8 mouse cellular contexts compared by ENCODE assay signal in the genomic region with DNA sequence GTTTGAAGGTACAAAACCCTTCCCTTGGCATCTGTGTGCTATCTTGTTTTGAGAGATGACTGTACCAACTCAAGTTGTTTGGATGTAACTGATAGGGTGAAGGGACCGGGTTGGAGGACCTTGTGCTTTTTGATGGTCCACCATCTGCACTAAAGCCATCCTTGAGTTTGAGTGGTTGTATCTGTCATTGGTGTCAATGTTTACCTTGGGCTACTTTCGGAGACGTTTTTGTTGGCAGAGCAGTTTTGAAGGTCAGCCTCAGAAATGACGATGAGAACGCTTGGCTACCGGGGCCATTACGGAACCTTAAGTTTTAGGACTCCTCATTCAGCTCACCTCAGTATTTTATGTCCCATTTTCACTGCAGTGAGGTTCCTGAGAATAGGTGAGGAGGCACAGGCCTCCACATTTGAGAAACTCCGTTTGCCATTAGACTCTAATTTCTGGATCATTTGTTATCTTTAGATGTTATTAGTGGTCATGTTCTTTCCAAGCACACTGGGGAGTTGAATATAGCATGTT. TPM values are rescaled to one million over a fixed set of nuclear protein-coding genes. Genes with fewer than 3 reads are reported as not detected.
DNase-seq lines count a peak whose midpoint lies in the region; ATAC-seq and TF ChIP-seq lines count a peak whose summit lies in the region.

No protein-coding gene starts in this region.

- peak overlapping the region; percentile 66 for H3K4me3 ChIP-seq in left cerebral cortex, adult 2 months
- H3K4me3 ChIP-seq in limb, embryonic 11.5 days (ENCODE audit: low read depth, low read length), result peak overlapping the region; percentile 67
- H3K4me3 ChIP-seq in neural tube, embryonic 13.5 days, result peak overlapping the region; percentile 54

- H3K27ac ChIP-seq in left cerebral cortex, adult 2 months, result peak overlapping the region; percentile 83
- peak overlapping the region; percentile 99; the same call in 1 of the 2 replicates for H3K27ac ChIP-seq in limb, embryonic 11.5 days (replicated peaks; ENCODE audit: low read depth, low read length)
- H3K27ac ChIP-seq in neural tube, embryonic 13.5 days (replicated peaks), result peak overlapping the region; percentile 100

- no peak for DNase-seq in left cerebral cortex, adult 2 months (ENCODE audit: extremely low spot score in 1 of 2, low spot score in 2 of 2)
- no peak for DNase-seq in left cerebral cortex, postnatal 10 days (ENCODE audit: extremely low spot score in 1 of 2, low spot score in 2 of 2)
- peak; percentile 35 for DNase-seq in adrenal gland, postnatal 10 days
- peak; percentile 27 for DNase-seq in limb, embryonic 11.5 days (ENCODE audit: low spot score)
- DNase-seq in gastrocnemius, postnatal 10 days, result no peak
- DNase-seq in right cerebral cortex, postnatal 4 days, result no peak

- no peaks in the 10 kb centered on the region for H3K27me3 ChIP-seq in limb, embryonic 11.5 days (ENCODE audit: control insufficient read depth, insufficient read depth, low read length)
- H3K27me3 ChIP-seq in neural tube, embryonic 13.5 days, result no peaks in the 10 kb centered on the region

- peak overlapping the region; percentile 98 for H3K9ac ChIP-seq in limb, embryonic 11.5 days (ENCODE audit: low read length)
- peak overlapping the region; percentile 99 for H3K9ac ChIP-seq in neural tube, embryonic 13.5 days

- no peak for TF ChIP-seq CTCF in left cerebral cortex, adult 2 months (IDR thresholded peaks at IDR 0.05)

- peak overlapping the region; percentile 77 for H3K4me2 ChIP-seq in limb, embryonic 11.5 days (ENCODE audit: low read depth, severe bottlenecking)
- H3K4me2 ChIP-seq in neural tube, embryonic 13.5 days, result peak overlapping the region; percentile 87

- no peaks in the 10 kb centered on the region for H3K36me3 ChIP-seq in limb, embryonic 11.5 days (ENCODE audit: control insufficient read depth, insufficient read depth, low read length)
- no peaks in the 10 kb centered on the region for H3K36me3 ChIP-seq in neural tube, embryonic 13.5 days

- intact Hi-C loops in left cerebral cortex, adult 2 months (cut with DNase I), result loop anchor here (1.0 to 5.0 kb wide), 3 partner anchors 143 to 256 kb away; a partner anchor contains a TSS
- intact Hi-C loops in left cerebral cortex, postnatal 10 days (cut with DNase I), result loop anchor here (10.0 kb wide), 1 partner anchor 161 kb away; a partner anchor contains a TSS

- H3K4me1 ChIP-seq in limb, embryonic 11.5 days (ENCODE audit: control insufficient read depth, insufficient read depth, low read length), result no peaks in the 10 kb centered on the region
- peaks cover 20% of the 10 kb centered on the region for H3K4me1 ChIP-seq in neural tube, embryonic 13.5 days (replicated peaks)

- ATAC-seq in erythroid progenitor cell, adult 5-6 weeks (replicated peaks; ENCODE audit: low FRiP score, poor library complexity, severe bottlenecking), result peak; percentile 52; the same call in 1 of the 2 replicates
- ATAC-seq in limb, embryonic 11.5 days (ENCODE audit: insufficient number of reproducible peaks, low FRiP score, low TSS enrichment, low read depth), result no peak
- no peak for ATAC-seq in neural tube, embryonic 13.5 days (ENCODE audit: low read depth)

- 54% methylated on average over 8 of the region's 8 CpGs for WGBS in limb, embryonic 11.5 days
- WGBS in neural tube, embryonic 13.5 days, result 40% methylated on average over 8 of the region's 8 CpGs

- no peaks in the 10 kb centered on the region for H3K9me3 ChIP-seq in limb, embryonic 11.5 days (ENCODE audit: control insufficient read depth, low read length)
- no peaks in the 10 kb centered on the region for H3K9me3 ChIP-seq in neural tube, embryonic 13.5 days

RNA-seq across cellular contexts. Expression of a gene that starts 1.4 kb away (rescaled TPM):
- total RNA-seq in left cerebral cortex, adult 2 months (2021), result 10 to 100 TPM; 49.0 to 61.4 TPM
- 10 to 100 TPM; 53.2 to 53.5 TPM for total RNA-seq in left cerebral cortex, postnatal 10 days (2021)
- total RNA-seq in adrenal gland, postnatal 10 days (2021), result 10 to 100 TPM; 27.6 to 46.9 TPM
- total RNA-seq in erythroid progenitor cell, adult 5-6 weeks (2015; ENCODE audit: low replicate concordance), result 107 and 208 TPM in 2 replicates
- 97.5 and 99.8 TPM in 2 replicates for total RNA-seq in erythroid progenitor cell, adult 5-6 weeks (2017; ENCODE audit: low replicate concordance)
- polyA plus RNA-seq in limb, embryonic 11.5 days (2014; fragmentation: Nextera tagmentation; extraction: Ambion mirVana), result 53.1 and 60.1 TPM in 2 replicates
- 45.6 and 48.2 TPM in 2 replicates for polyA plus RNA-seq in neural tube, embryonic 13.5 days (2015; fragmentation: Nextera tagmentation; extraction: Ambion mirVana)
- 10 to 100 TPM; 17.8 to 27.1 TPM for total RNA-seq in gastrocnemius, postnatal 10 days (2021)

Comparison
In these comparisons a context has a peak if more than half of its experiments do, and no peak if none do; other contexts are left out.
1. DNase-seq: peak in adrenal gland, postnatal 10 days (single experiment) and limb, embryonic 11.5 days (single experiment); none in left cerebral cortex, adult 2 months (0 of 2), left cerebral cortex, postnatal 10 days (0 of 2), gastrocnemius, postnatal 10 days (single experiment) and right cerebral cortex, postnatal 4 days (single experiment).
2. Peak in every context shown above with its lines, with median percentiles within 50 percentile points of each other: H3K27ac ChIP-seq and H3K4me3 ChIP-seq.